Mouse (Mus musculus): ENCODE measurements around the gene Dnaja4.

DNA sequence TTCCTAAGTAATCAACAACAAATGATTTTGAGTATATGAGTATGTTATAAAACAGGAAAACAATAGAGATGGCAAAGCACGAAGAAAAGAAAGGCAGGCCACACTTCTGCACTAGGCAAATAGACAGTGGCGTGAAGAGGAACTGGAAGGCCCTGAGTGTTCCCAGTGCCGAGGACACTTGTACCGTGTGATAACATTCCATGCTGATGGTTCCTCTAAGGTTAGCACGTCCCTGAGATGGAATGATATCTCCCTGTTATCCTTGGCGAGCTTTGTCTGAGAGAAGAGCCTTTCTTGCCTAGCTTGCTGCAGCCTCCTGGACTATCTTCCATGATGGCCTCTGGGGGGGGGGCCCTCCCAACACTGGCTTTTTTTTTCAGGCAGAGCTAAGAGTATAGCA is 39.9 kb upstream of the Dnaja4 start:
- TF ChIP-seq CTCF (conservative IDR thresholded peaks at IDR 0.05; ENCODE audit: low read length) (no peak), NANOG (IDR thresholded peaks at IDR 0.05; ENCODE audit: borderline replicate concordance, low read length) (no peak), POU5F1 (IDR thresholded peaks at IDR 0.05; ENCODE audit: borderline replicate concordance, low read length) (no peak)
